Mouse (Mus musculus): ENCODE results near the gene Hoxd11.

The Hoxd11 gene

DNA sequence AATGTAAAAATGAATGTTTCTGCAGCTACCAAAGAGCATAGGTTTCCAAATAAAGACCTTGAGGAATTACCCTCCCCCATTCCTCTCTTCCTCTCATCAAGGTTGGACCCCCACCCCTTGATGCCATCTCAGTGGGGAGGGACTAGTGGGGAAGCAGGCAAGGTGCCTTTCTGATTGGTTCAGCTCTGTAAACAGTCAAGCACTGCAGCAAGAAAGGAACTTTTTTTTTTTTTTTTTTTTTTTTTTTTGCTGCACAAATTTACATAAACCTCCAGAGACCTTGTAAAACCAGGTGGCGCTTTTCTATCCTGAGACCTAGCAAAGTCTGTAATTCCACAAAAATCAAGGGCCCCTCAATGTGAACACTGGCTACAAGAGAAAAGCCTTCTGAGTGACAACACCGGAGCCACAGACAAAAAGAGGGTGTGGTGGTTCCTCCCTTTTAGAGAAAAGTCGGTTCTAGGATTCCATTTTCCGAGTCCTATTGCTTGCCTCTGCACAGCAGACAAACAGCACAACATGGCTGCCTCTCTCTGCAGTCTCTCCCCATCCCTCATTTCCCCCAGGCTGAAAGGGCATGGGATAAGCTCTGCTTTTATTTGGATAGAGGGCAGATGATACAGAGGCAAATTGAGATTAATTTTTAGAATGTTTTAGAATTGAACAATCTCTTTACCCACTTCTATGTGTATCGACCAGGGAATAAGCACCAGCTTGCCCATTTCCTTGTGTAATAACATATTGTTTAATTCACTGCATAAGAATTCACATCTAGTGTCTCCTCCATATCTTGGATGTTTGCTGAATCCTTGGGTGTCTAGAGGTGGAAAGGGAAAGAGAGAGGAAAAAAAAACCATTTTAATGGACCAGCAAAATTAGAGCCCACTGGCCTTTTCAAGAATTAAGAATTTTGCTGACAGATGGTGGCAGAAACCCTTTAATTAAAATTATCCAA lies 30.4 kb downstream of the Hoxd11 start:
- DNase-seq (ENCODE audit: low spot score), result no peak

GRCm38 (mm10) chr2:74710929-74711543 lies 31.7 kb downstream of the Hoxd11 start:
- DNase-seq (ENCODE audit: low spot score), result no peak

- no peak for DNase-seq (ENCODE audit: low spot score)
Measured at GRCm38 (mm10) chr2:74711721-74712621, 32.6 kb downstream of the Hoxd11 start, which contains the start of the genes Hoxd3 and Hoxd4. TSS of gene Hoxd3 (plus strand) at chr2:74711927. TSS of gene Hoxd4 (plus strand) at chr2:74711929.

DNA sequence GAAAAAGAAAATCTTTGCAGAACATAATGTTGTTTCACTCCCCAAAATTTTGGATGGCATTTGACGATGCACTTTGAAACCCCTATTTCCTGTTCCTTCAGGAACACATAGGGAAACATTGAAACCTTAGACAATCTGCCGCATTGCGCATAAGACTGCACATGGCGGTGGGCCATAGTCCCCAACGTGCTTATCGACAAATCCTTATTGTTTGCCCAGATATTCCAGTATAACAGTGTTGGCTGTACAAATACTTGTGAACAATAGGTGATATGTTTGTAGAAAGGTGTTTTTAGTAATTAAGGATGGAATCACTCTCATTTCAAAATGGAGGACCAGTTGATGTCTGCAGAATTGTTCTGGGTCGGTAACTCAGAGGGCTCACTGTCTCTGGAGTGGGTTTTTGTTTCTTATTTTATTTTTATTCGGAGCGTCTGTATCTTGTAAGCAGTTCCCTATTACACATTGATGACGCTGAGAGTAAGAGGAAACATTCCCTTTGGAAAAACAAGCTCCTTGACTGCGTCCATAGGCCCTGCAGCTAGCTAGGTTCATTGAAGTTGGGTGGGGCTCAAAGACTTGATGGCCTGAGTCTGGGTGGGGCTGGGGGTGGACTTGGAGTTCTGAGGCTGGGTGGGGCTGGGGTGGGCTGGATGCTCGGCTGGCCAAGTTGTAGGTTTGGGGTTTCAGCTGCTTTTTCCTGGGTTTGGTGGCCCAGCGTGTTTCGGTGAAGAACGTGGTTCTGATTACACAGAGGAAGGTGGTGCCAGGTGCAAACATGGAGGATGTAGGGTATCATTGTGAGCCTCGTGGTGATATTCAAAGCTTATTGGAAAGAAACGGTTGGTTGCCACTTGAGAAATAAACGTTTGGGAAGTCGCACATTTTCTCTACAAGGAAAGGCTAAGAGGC lies 34.1 kb downstream of the Hoxd11 start:
- no peak for DNase-seq (ENCODE audit: low spot score)

- DNase-seq (ENCODE audit: low spot score), result no peak
Measured at GRCm38 (mm10) chr2:74714156-74714789, 34.9 kb downstream of the Hoxd11 start.

GRCm38 (mm10) chr2:74714881-74715280 lies 35.5 kb downstream of the Hoxd11 start:
- DNase-seq (ENCODE audit: low spot score), result no peak

DNA sequence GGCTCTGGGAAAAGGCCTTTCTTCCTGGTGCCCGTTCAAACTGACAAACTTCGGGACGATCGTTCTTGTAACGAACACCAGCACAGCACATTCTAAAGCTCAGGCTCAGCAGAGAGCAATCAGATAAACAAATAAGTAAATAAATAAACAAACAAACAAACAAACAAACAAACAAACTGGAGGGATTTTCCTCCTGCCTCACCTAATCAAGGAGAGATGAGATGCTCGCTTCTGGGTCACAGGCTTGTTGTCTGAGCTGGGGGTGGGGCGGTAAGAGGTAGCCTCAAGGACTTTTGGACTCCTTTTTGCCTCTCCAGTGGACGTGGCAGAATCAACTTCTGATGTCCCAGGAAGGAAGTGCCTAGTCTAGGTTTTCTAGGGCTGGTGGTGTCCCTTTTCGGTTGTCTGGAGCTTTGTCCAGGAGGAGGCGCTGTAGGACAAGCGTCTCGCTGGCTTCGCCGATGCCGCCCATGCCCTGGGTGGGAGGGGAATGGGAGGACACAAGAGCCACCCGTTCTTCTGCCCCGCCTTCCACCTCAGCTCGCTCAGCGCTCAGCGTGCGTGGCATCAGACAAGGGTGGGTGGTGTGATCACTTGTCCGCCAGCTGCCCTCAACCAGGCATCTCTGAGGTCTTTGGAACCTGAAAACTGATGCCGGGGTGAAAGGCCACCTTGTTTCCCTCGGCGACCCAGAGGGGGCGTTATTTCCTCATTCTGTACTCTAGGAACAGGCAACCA lies 36.3 kb downstream of the Hoxd11 start:
- DNase-seq (ENCODE audit: low spot score), result peak; percentile 86

- DNase-seq (ENCODE audit: low spot score), result no peak
Measured at GRCm38 (mm10) chr2:74720384-74720783, 41.0 kb downstream of the Hoxd11 start.

GRCm38 (mm10) chr2:74720955-74721491 lies 41.7 kb downstream of the Hoxd11 start:
- no peak for DNase-seq (ENCODE audit: low spot score)

GRCm38 (mm10) chr2:74721882-74722281 lies 42.5 kb downstream of the Hoxd11 start:
- no peak for DNase-seq (ENCODE audit: low spot score)

- no peak for DNase-seq (ENCODE audit: low spot score)
Measured at GRCm38 (mm10) chr2:74722949-74723348, 43.6 kb downstream of the Hoxd11 start.

GRCm38 (mm10) chr2:74724244-74725015 lies 45.1 kb downstream of the Hoxd11 start:
- no peak for DNase-seq (ENCODE audit: low spot score)

DNA sequence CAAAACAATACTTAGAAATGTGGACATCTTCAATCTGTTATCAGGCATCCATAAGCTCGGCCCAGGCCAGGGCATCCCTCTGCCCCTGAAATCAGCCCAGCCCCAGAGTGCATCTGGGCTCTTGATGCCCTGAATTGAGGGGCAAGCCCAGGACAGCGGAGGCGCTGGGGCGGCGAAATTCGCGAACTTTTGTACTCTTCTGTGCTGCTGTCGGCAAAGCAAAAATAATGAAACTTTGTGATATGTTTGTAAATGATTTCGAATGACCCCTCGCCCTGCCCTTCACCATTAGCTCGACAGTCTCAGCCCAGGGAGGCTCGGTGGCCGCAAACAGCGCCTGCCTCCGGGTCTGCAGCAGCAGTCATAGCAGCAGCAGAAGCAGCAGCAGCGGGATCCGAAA lies 45.8 kb downstream of the Hoxd11 start:
- no peak for DNase-seq (ENCODE audit: low spot score)

- no peak for DNase-seq (ENCODE audit: low spot score)
Measured at GRCm38 (mm10) chr2:74726551-74726950, 47.2 kb downstream of the Hoxd11 start, which contains the start of gene Gm28230. TSS of gene Gm28230 (plus strand) at chr2:74726728.

- DNase-seq (ENCODE audit: low spot score), result no peak
Measured at GRCm38 (mm10) chr2:74726973-74727639, 47.7 kb downstream of the Hoxd11 start.

DNA sequence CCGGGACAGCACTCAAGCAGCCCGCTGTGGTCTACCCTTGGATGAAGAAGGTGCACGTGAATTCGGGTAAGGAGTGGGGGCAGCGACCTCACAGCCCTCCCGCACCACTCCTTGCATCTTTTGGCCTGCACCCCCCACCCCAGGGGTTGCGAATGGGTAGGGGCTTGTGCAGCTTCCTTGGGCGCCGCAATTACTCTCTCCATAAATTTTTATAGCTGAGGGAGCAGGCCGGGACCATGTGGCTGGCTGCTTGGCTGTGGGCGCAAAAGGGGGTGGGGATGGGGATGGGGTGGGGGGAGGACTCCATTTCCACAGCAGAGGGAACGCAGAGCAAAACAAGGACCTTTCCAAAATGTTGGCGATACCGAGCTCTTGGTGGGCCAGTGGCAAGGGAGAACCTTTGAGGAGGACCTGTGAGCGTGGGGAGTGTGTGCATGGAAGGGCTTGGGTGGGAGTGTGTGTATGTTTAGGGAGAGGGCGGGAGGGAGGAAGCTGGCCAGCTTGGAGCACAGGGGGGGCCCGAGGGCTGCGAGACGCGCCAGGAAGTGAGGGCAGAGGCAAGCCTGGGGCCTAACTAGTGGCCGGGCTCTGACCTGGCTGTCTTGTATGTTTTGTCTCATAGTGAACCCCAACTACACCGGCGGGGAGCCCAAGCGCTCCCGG lies 48.4 kb downstream of the Hoxd11 start:
- no peak for DNase-seq (ENCODE audit: low spot score)

GRCm38 (mm10) chr2:74728303-74728680 lies 48.9 kb downstream of the Hoxd11 start:
- DNase-seq (ENCODE audit: low spot score), result no peak

DNA sequence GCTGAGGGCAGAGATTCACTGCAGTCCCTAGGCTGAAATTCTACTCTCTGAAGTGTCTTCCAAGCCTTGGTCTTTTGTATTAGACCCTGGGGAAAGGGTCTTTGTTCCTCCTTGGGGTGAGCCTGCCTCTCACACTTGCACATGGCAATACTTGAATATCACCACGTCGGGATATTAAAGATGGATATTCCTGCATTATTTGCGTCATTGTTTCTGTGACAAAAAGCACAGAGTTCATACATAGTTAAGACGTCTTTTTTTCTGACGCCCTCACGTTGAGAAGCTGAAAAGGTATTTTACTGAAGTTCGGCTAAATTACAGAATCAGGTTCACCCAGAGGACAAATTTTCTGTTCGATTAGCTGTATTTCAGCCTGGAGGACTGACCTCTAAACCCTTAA lies 51.0 kb downstream of the Hoxd11 start:
- DNase-seq (ENCODE audit: low spot score), result no peak
